Mouse (Mus musculus): Measurements from ENCODE around the gene Arpc5l. TPM values are rescaled to one million over a fixed set of nuclear protein-coding genes. Genes with fewer than 3 reads are reported as not detected.
"Not testable (repeated sequence)": the region's sequence is repeated elsewhere in the genome, so short reads cannot be mapped to it uniquely, and the experiment has no call there.

Gene Arpc5l
- polyA plus RNA-seq, 1 experiment from 2014 or later: 136 TPM

DNA sequence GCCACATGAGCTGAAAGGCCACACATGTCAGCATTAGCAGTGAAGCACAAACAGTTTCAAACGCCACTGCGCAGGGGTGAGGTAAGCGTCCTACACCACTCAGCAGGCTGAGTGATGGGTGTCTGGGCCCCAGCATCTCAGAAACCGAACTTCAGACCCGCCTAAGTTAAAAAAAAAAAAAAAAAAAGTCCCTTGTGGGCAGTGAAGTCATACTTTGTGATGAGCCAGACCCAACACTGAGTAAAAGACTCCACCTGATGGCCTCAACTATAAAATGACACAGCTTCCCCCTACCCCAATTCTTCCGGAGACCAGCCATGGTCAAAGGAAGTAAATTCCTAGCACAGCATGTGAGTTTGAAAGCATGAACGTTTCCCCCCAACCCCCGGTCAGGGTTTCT lies 2.0 kb upstream of the Arpc5l start:
- Histone ChIP-seq H3K36me3 (replicated peaks) (peaks cover 29% of the 10 kb centered on the region), H3K4me1 (peaks cover 40% of the 10 kb centered on the region), H3K27ac (no peak overlapping the region), H3K9me3 (no peaks in the 10 kb centered on the region), H3K4me3 (peak overlapping the region; percentile 86; the same call in 1 of the 2 replicates), H3K9ac (no peak overlapping the region), H3K27me3 (replicated peaks) (no peaks in the 10 kb centered on the region), H3K4me2 (peak overlapping the region; percentile 89)
- WGBS: 51% methylated on average over 8 of the region's 8 CpGs
- no peak for ATAC-seq (replicated peaks)

GRCm38 (mm10) chr2:39003512-39003911 lies 1.6 kb upstream of the Arpc5l start:
- H3K36me3 ChIP-seq (replicated peaks): peaks cover 29% of the 10 kb centered on the region
- H3K27me3 ChIP-seq (replicated peaks): no peaks in the 10 kb centered on the region
- H3K4me3 ChIP-seq: peak overlapping the region; percentile 86
- 71% methylated on average over 5 of the region's 5 CpGs for WGBS
- peak overlapping the region; percentile 89 for H3K4me2 ChIP-seq
- H3K9me3 ChIP-seq: no peaks in the 10 kb centered on the region
- no peak overlapping the region for H3K27ac ChIP-seq
- no peak overlapping the region; the same call in 1 of the 2 replicates for H3K9ac ChIP-seq
- peaks cover 40% of the 10 kb centered on the region for H3K4me1 ChIP-seq
- no peak for ATAC-seq (replicated peaks)

- ATAC-seq (replicated peaks): peak; percentile 2; the same call in 1 of the 2 replicates
- Histone ChIP-seq H3K9me3 (no peaks in the 10 kb centered on the region), H3K36me3 (replicated peaks) (peaks cover 29% of the 10 kb centered on the region), H3K4me1 (peaks cover 48% of the 10 kb centered on the region), H3K9ac (peak overlapping the region; percentile 88), H3K4me3 (peak overlapping the region; percentile 86), H3K27ac (peak overlapping the region; percentile 89), H3K27me3 (replicated peaks) (no peaks in the 10 kb centered on the region), H3K4me2 (peak overlapping the region; percentile 89)
- 0% methylated on average over 11 of the region's 11 CpGs for WGBS
These were observed 776 bp upstream of the Arpc5l start for GRCm38 (mm10) chr2:39004372-39004771.

DNA sequence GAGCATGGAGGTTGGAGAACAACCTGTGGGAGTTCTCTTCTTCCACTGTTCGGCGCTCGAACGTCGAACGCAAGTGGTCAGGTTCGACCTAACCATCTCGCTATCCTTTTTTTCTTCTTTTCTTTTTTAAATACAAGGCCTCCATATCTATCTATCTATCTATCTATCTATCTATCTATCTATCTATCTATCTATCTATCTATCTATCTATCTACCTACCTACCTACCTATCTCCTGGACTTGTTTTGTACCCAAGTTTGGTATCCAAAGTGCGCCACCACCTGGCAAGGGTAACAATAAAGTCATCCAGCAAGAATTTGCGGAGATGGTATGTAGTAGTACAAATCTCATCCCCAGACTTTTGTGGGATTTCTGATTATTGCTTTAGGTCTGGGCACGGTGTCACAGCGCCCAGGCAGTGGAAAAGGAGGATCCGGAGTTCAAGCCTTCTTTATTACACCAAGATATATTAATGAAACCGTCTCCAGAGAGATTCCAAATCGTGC lies 479 bp downstream of the Arpc5l start, which contains the start of gene Rpl35:
TSS of gene Rpl35 (minus strand) at position 51 of the 506 bp plus-strand sequence.
- WGBS: 12% methylated on average over 15 of the region's 15 CpGs
- Histone ChIP-seq H3K9me3 (no peaks in the 10 kb centered on the region), H3K9ac (peak within 1 kb of the TSS; percentile 88), H3K4me2 (peak within 1 kb of the TSS; percentile 89), H3K27ac (peak within 1 kb of the TSS; percentile 89), H3K4me3 (peak within 1 kb of the TSS; percentile 86), H3K27me3 (replicated peaks) (no peaks in the 10 kb centered on the region), H3K4me1 (peaks cover 56% of the 10 kb centered on the region), H3K36me3 (replicated peaks) (peaks cover 17% of the 10 kb centered on the region)
- ATAC-seq (replicated peaks): no peak

GRCm38 (mm10) chr2:39006149-39006730 lies 1.1 kb downstream of the Arpc5l start:
- no peak overlapping the region for H3K9ac ChIP-seq
- H3K9me3 ChIP-seq: no peaks in the 10 kb centered on the region
- peak overlapping the region; percentile 89 for H3K4me2 ChIP-seq
- H3K27me3 ChIP-seq (replicated peaks): no peaks in the 10 kb centered on the region
- H3K36me3 ChIP-seq (replicated peaks): peaks cover 11% of the 10 kb centered on the region
- 92% methylated on average over 14 of the region's 14 CpGs for WGBS
- peak overlapping the region; percentile 86 for H3K4me3 ChIP-seq
- no peak overlapping the region for H3K27ac ChIP-seq
- ATAC-seq (replicated peaks): no peak
- peaks cover 62% of the 10 kb centered on the region for H3K4me1 ChIP-seq

DNA sequence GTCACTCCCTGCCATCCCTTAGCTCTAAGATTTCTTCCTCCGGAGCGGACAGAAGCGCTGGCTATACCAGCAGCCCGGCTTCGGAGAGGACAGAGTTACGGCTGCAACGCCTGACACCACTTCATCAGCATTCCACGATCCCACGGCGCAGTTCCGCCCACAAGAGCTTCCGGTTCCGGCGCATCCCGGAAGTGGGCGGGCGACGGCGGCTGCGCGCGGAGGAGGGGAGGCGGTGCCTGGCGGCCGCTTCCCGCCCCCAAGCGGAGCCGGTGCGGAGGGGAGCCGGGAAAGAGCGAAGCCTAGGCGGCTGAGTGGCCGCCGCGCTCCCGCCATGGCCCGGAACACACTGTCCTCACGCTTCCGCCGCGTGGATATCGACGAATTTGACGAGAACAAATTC lies 2.7 kb downstream of the Arpc5l start:
- Histone ChIP-seq H3K9ac (peak overlapping the region; percentile 85), H3K27me3 (replicated peaks) (no peaks in the 10 kb centered on the region), H3K36me3 (replicated peaks) (peaks cover under 1% of the 10 kb centered on the region; the same call in 1 of the 2 replicates), H3K4me1 (peaks cover 61% of the 10 kb centered on the region), H3K27ac (peak overlapping the region; percentile 91), H3K4me2 (peak overlapping the region; percentile 63), H3K9me3 (no peaks in the 10 kb centered on the region), H3K4me3 (peak overlapping the region; percentile 78)
- peak; percentile 89 for ATAC-seq (replicated peaks)
- under 1% methylated on average over 44 of the region's 44 CpGs for whole genome bisulfite sequencing

DNA sequence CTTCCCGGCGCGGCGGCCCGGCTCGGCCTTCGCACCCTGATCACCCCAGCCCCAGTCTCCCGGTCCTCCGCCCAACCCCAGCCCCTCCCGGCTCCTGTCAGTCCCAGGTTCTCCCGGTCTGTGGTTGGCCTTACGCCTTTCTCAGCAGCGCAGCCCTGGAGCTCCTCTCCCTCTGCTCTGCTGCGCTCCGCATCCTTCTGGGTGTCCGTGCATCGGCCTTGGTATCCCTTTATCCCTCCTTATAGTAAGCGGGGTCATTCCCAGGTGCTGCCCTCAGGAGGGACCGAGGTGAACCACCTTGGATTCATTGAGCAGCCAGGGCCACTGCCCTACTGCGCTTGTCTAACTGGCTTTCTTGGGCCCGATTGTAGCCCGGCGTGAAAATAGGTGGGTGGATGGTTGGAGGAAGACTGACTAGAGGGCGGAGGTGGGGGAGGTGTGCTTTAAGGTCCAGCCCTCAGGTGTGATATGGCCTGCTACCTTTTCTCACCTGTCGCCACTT lies 3.3 kb downstream of the Arpc5l start:
- H3K27ac ChIP-seq: peak overlapping the region; percentile 91
- H3K36me3 ChIP-seq (replicated peaks): 0 out of 2 replicates have a peak, but pooled peaks cover 4% of the 10 kb centered on the region
- H3K9me3 ChIP-seq: no peaks in the 10 kb centered on the region
- no peaks in the 10 kb centered on the region for H3K27me3 ChIP-seq (replicated peaks)
- under 1% methylated on average over 25 of the region's 25 CpGs for WGBS
- ATAC-seq (replicated peaks): peak; percentile 55
- H3K4me2 ChIP-seq: peak overlapping the region; percentile 63
- H3K4me1 ChIP-seq: peaks cover 56% of the 10 kb centered on the region
- peak overlapping the region; percentile 85 for H3K9ac ChIP-seq
- peak overlapping the region; percentile 78 for H3K4me3 ChIP-seq

DNA sequence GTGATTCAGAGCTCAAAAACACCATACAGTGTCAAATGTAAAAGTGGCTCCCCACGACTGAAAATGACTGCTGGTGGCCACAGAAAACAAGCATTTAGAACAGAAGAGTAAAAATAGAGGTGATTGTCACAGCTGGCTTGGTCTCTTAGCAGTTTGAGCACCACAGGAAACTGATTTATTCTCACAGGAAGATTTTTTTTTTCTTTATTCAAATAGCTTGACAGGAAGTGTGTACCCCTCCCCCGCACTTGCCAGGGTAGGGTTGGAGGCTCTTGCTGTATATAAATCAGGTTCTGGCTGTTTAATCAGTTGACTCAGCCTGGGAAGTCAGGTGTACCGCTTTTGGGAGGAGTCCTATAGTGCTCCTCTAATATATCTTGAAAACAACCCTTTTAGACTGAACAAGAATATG lies 3.8 kb downstream of the Arpc5l start:
- Histone ChIP-seq H3K4me1 (peaks cover 51% of the 10 kb centered on the region), H3K27ac (peak overlapping the region; percentile 91; the same call in 1 of the 2 replicates), H3K36me3 (replicated peaks) (peaks cover 8% of the 10 kb centered on the region), H3K27me3 (replicated peaks) (no peaks in the 10 kb centered on the region), H3K9ac (peak overlapping the region; percentile 85), H3K4me3 (peak overlapping the region; percentile 78), H3K4me2 (peak overlapping the region; percentile 63), H3K9me3 (no peaks in the 10 kb centered on the region)
- WGBS: 30% methylated on average over 3 of the region's 3 CpGs
- no peak for ATAC-seq (replicated peaks)

GRCm38 (mm10) chr2:39010144-39010543 lies 5.0 kb downstream of the Arpc5l start:
- ATAC-seq (replicated peaks); H3K4me3 ChIP-seq; H3K4me2 ChIP-seq; H3K27ac ChIP-seq; H3K9me3 ChIP-seq; H3K9ac ChIP-seq; H3K27me3 ChIP-seq (replicated peaks): not testable (repeated sequence)
- peaks cover 46% of the 10 kb centered on the region for H3K4me1 ChIP-seq
- peaks cover 20% of the 10 kb centered on the region for H3K36me3 ChIP-seq (replicated peaks)
- WGBS: 94% methylated on average over 5 of the region's 5 CpGs

DNA sequence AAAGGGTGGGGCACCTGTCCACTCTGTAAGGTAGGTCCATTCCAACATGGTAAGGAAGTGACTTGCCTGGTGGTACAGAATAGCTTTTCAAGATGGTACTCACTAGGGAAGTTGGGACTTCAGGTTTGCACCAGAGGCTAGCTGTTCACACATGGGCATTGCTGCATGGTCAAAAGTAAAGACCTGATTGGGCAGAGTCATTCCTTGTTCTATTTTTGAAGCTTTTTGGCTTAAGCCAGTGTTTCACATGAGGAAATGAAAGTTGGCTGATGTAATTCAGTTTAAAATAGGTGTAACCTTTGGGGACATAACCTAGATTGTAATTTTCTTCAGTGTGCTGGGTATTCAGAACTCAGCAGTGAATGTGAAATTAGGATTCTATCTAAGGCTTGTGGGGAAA lies 6.1 kb downstream of the Arpc5l start:
- Histone ChIP-seq H3K4me2 (no peak overlapping the region), H3K9ac (no peak overlapping the region), H3K9me3 (no peaks in the 10 kb centered on the region), H3K4me1 (peaks cover 39% of the 10 kb centered on the region), H3K4me3 (no peak overlapping the region), H3K27me3 (replicated peaks) (no peaks in the 10 kb centered on the region), H3K36me3 (replicated peaks) (peaks cover 29% of the 10 kb centered on the region), H3K27ac (no peak overlapping the region)
- no peak for ATAC-seq (replicated peaks)

DNA sequence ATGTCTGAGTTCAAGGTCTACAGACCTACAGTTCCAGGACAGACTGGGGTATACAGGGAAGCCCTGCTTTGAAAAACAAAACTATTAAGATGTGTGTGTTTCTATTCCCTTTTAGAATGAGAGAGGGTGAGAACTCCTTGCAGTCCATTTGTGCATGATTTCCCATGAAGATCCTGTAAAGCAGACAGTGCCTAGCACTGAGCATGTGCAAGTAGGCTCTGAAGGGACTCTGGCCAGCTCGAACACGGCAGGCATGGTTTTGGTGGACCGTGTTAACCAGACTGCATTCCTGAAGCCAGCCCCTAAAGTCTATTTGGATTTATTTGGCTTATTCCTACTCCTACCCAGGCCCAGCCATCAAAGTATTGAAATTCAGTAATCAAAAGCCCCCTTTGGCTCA lies 6.8 kb downstream of the Arpc5l start:
- Histone ChIP-seq H3K27me3 (replicated peaks) (no peaks in the 10 kb centered on the region), H3K9me3 (no peaks in the 10 kb centered on the region), H3K9ac (no peak overlapping the region), H3K4me1 (peaks cover 32% of the 10 kb centered on the region), H3K4me2 (no peak overlapping the region), H3K4me3 (no peak overlapping the region), H3K27ac (no peak overlapping the region), H3K36me3 (replicated peaks) (peaks cover 35% of the 10 kb centered on the region)
- no peak for ATAC-seq (replicated peaks)
- 84% methylated on average over 3 of the region's 3 CpGs for WGBS

- Histone ChIP-seq H3K9me3 (no peaks in the 10 kb centered on the region), H3K4me3 (no peak overlapping the region)
- 81% methylated on average over 7 of the region's 7 CpGs for WGBS
These were observed 7.7 kb downstream of the Arpc5l start for GRCm38 (mm10) chr2:39012768-39013279.

More at GRCm38 (mm10) chr2:39012768-39013279, 7.7 kb downstream of the Arpc5l start:
- Histone ChIP-seq H3K36me3 (replicated peaks) (peaks cover 41% of the 10 kb centered on the region), H3K4me2 (no peak overlapping the region), H3K27me3 (replicated peaks) (no peaks in the 10 kb centered on the region), H3K4me1 (peaks cover 26% of the 10 kb centered on the region), H3K9ac (no peak overlapping the region), H3K27ac (no peak overlapping the region)
- ATAC-seq (replicated peaks): no peak

Data from midbrain, embryonic 15.5 days (tissue).